Mouse (Mus musculus): Measurements from ENCODE around the gene Sgo2a. TPM values are rescaled to one million over a fixed set of nuclear protein-coding genes. Genes with fewer than 3 reads are reported as not detected.

Gene Sgo2a
- polyA plus RNA-seq, 1 experiment from 2014 or later: 23.8 TPM

- H3K27me3 ChIP-seq (ENCODE audit: control insufficient read depth, insufficient read depth, low read length): no peaks in the 10 kb centered on the region
- H3K9me3 ChIP-seq (ENCODE audit: control insufficient read depth, low read length): no peaks in the 10 kb centered on the region
- ATAC-seq (ENCODE audit: insufficient read depth, low FRiP score, low TSS enrichment) (no peak), DNase-seq (ENCODE audit: low spot score) (no peak)
- no peak overlapping the region for H3K9ac ChIP-seq (ENCODE audit: low read length)
- WGBS: 70% methylated on average over 3 of the region's 3 CpGs
- no peaks in the 10 kb centered on the region for H3K4me1 ChIP-seq (ENCODE audit: control insufficient read depth, insufficient read depth, low read length)
- H3K27ac ChIP-seq (ENCODE audit: low read depth, low read length): no peak overlapping the region
- H3K4me3 ChIP-seq (ENCODE audit: low read depth, low read length): no peak overlapping the region
- H3K36me3 ChIP-seq (ENCODE audit: control insufficient read depth, insufficient read depth, low read length): no peaks in the 10 kb centered on the region
- H3K4me2 ChIP-seq (ENCODE audit: low read depth): no peak overlapping the region
Observed at GRCm38 (mm10) chr1:58046721-58047290, 51.0 kb downstream of the Sgo2a start.

- DNase-seq (ENCODE audit: low spot score) (no peak), ATAC-seq (ENCODE audit: insufficient read depth, low FRiP score, low TSS enrichment) (no peak)
- WGBS: 85% methylated on average over 5 of the region's 5 CpGs
- Histone ChIP-seq H3K9ac (ENCODE audit: low read length) (no peak overlapping the region), H3K4me1 (ENCODE audit: control insufficient read depth, insufficient read depth, low read length) (no peaks in the 10 kb centered on the region), H3K36me3 (ENCODE audit: control insufficient read depth, insufficient read depth, low read length) (no peaks in the 10 kb centered on the region), H3K27ac (ENCODE audit: low read depth, low read length) (no peak overlapping the region), H3K27me3 (ENCODE audit: control insufficient read depth, insufficient read depth, low read length) (no peaks in the 10 kb centered on the region), H3K9me3 (ENCODE audit: control insufficient read depth, low read length) (no peaks in the 10 kb centered on the region), H3K4me2 (ENCODE audit: low read depth) (no peak overlapping the region), H3K4me3 (ENCODE audit: low read depth, low read length) (no peak overlapping the region)
Observed at GRCm38 (mm10) chr1:58049126-58049525, 53.4 kb downstream of the Sgo2a start.

GRCm38 (mm10) chr1:58055598-58055997 is 59.8 kb downstream of the Sgo2a start:
- 90% methylated on average over 11 of the region's 11 CpGs for WGBS
- Histone ChIP-seq H3K4me3 (ENCODE audit: low read depth, low read length) (no peak overlapping the region), H3K4me2 (ENCODE audit: low read depth) (no peak overlapping the region), H3K27ac (ENCODE audit: low read depth, low read length) (no peak overlapping the region), H3K27me3 (ENCODE audit: control insufficient read depth, insufficient read depth, low read length) (no peaks in the 10 kb centered on the region), H3K9me3 (ENCODE audit: control insufficient read depth, low read length) (no peaks in the 10 kb centered on the region), H3K4me1 (ENCODE audit: control insufficient read depth, insufficient read depth, low read length) (no peaks in the 10 kb centered on the region), H3K36me3 (ENCODE audit: control insufficient read depth, insufficient read depth, low read length) (no peaks in the 10 kb centered on the region), H3K9ac (ENCODE audit: low read length) (no peak overlapping the region)
- ATAC-seq (ENCODE audit: insufficient read depth, low FRiP score, low TSS enrichment): no peak
- DNase-seq (ENCODE audit: low spot score): no peak

GRCm38 (mm10) chr1:58056074-58056807 is 60.5 kb downstream of the Sgo2a start:
- Histone ChIP-seq H3K4me1 (ENCODE audit: control insufficient read depth, insufficient read depth, low read length) (no peaks in the 10 kb centered on the region), H3K36me3 (ENCODE audit: control insufficient read depth, insufficient read depth, low read length) (no peaks in the 10 kb centered on the region), H3K27ac (ENCODE audit: low read depth, low read length) (no peak overlapping the region), H3K4me3 (ENCODE audit: low read depth, low read length) (no peak overlapping the region), H3K4me2 (ENCODE audit: low read depth) (no peak overlapping the region), H3K27me3 (ENCODE audit: control insufficient read depth, insufficient read depth, low read length) (no peaks in the 10 kb centered on the region), H3K9ac (ENCODE audit: low read length) (no peak overlapping the region), H3K9me3 (ENCODE audit: control insufficient read depth, low read length) (no peaks in the 10 kb centered on the region)
- DNase-seq (ENCODE audit: low spot score): no peak
- no peak for ATAC-seq (ENCODE audit: insufficient read depth, low FRiP score, low TSS enrichment)
- WGBS: 84% methylated on average over 13 of the region's 13 CpGs

- H3K4me1 ChIP-seq (ENCODE audit: control insufficient read depth, insufficient read depth, low read length): no peaks in the 10 kb centered on the region
- ATAC-seq (ENCODE audit: insufficient read depth, low FRiP score, low TSS enrichment) (no peak), DNase-seq (ENCODE audit: low spot score) (no peak)
- no peak overlapping the region for H3K27ac ChIP-seq (ENCODE audit: low read depth, low read length)
- H3K4me3 ChIP-seq (ENCODE audit: low read depth, low read length): no peak overlapping the region
- no peak overlapping the region for H3K9ac ChIP-seq (ENCODE audit: low read length)
- 88% methylated on average over 11 of the region's 11 CpGs for WGBS
- no peaks in the 10 kb centered on the region for H3K27me3 ChIP-seq (ENCODE audit: control insufficient read depth, insufficient read depth, low read length)
- H3K36me3 ChIP-seq (ENCODE audit: control insufficient read depth, insufficient read depth, low read length): no peaks in the 10 kb centered on the region
- no peak overlapping the region for H3K4me2 ChIP-seq (ENCODE audit: low read depth)
- H3K9me3 ChIP-seq (ENCODE audit: control insufficient read depth, low read length): no peaks in the 10 kb centered on the region
Observed at GRCm38 (mm10) chr1:58056939-58057338, 61.2 kb downstream of the Sgo2a start.

GRCm38 (mm10) chr1:58058846-58059245 is 63.1 kb downstream of the Sgo2a start:
- H3K9me3 ChIP-seq (ENCODE audit: control insufficient read depth, low read length): no peaks in the 10 kb centered on the region
- no peaks in the 10 kb centered on the region for H3K4me1 ChIP-seq (ENCODE audit: control insufficient read depth, insufficient read depth, low read length)
- no peak for ATAC-seq (ENCODE audit: insufficient read depth, low FRiP score, low TSS enrichment)
- H3K27me3 ChIP-seq (ENCODE audit: control insufficient read depth, insufficient read depth, low read length): no peaks in the 10 kb centered on the region
- 94% methylated on average over 4 of the region's 4 CpGs for WGBS
- no peak overlapping the region for H3K27ac ChIP-seq (ENCODE audit: low read depth, low read length)
- no peak overlapping the region for H3K9ac ChIP-seq (ENCODE audit: low read length)
- no peaks in the 10 kb centered on the region for H3K36me3 ChIP-seq (ENCODE audit: control insufficient read depth, insufficient read depth, low read length)
- no peak for DNase-seq (ENCODE audit: low spot score)
- no peak overlapping the region for H3K4me3 ChIP-seq (ENCODE audit: low read depth, low read length)
- no peak overlapping the region for H3K4me2 ChIP-seq (ENCODE audit: low read depth)

GRCm38 (mm10) chr1:58062131-58062530 is 66.4 kb downstream of the Sgo2a start:
- 88% methylated on average over 7 of the region's 7 CpGs for WGBS
- Histone ChIP-seq H3K4me1 (ENCODE audit: control insufficient read depth, insufficient read depth, low read length) (no peaks in the 10 kb centered on the region), H3K27ac (ENCODE audit: low read depth, low read length) (no peak overlapping the region), H3K27me3 (ENCODE audit: control insufficient read depth, insufficient read depth, low read length) (no peaks in the 10 kb centered on the region), H3K9me3 (ENCODE audit: control insufficient read depth, low read length) (no peaks in the 10 kb centered on the region), H3K4me3 (ENCODE audit: low read depth, low read length) (no peak overlapping the region), H3K9ac (ENCODE audit: low read length) (no peak overlapping the region), H3K4me2 (ENCODE audit: low read depth) (no peak overlapping the region), H3K36me3 (ENCODE audit: control insufficient read depth, insufficient read depth, low read length) (no peaks in the 10 kb centered on the region)
- DNase-seq (ENCODE audit: low spot score) (no peak), ATAC-seq (ENCODE audit: insufficient read depth, low FRiP score, low TSS enrichment) (no peak)

GRCm38 (mm10) chr1:58065151-58065550 is 69.4 kb downstream of the Sgo2a start:
- ATAC-seq (ENCODE audit: insufficient read depth, low FRiP score, low TSS enrichment): no peak

GRCm38 (mm10) chr1:58065606-58066005 is 69.8 kb downstream of the Sgo2a start:
- H3K27me3 ChIP-seq (ENCODE audit: control insufficient read depth, insufficient read depth, low read length): no peaks in the 10 kb centered on the region
- ATAC-seq (ENCODE audit: insufficient read depth, low FRiP score, low TSS enrichment) (no peak), DNase-seq (ENCODE audit: low spot score) (no peak)
- H3K4me2 ChIP-seq (ENCODE audit: low read depth): no peak overlapping the region
- WGBS: 88% methylated on average over 3 of the region's 3 CpGs
- H3K27ac ChIP-seq (ENCODE audit: low read depth, low read length): no peak overlapping the region
- H3K36me3 ChIP-seq (ENCODE audit: control insufficient read depth, insufficient read depth, low read length): no peaks in the 10 kb centered on the region
- H3K4me1 ChIP-seq (ENCODE audit: control insufficient read depth, insufficient read depth, low read length): no peaks in the 10 kb centered on the region
- no peak overlapping the region for H3K4me3 ChIP-seq (ENCODE audit: low read depth, low read length)
- H3K9me3 ChIP-seq (ENCODE audit: control insufficient read depth, low read length): no peaks in the 10 kb centered on the region
- H3K9ac ChIP-seq (ENCODE audit: low read length): no peak overlapping the region

More at GRCm38 (mm10) chr1:58065151-58065550, 69.4 kb downstream of the Sgo2a start:
- no peak for DNase-seq (ENCODE audit: low spot score)
- H3K9me3 ChIP-seq (ENCODE audit: control insufficient read depth, low read length): no peaks in the 10 kb centered on the region
- H3K4me3 ChIP-seq (ENCODE audit: low read depth, low read length): no peak overlapping the region
- H3K9ac ChIP-seq (ENCODE audit: low read length): no peak overlapping the region
- WGBS: 89% methylated on average over 5 of the region's 5 CpGs
- H3K27me3 ChIP-seq (ENCODE audit: control insufficient read depth, insufficient read depth, low read length): no peaks in the 10 kb centered on the region
- no peaks in the 10 kb centered on the region for H3K36me3 ChIP-seq (ENCODE audit: control insufficient read depth, insufficient read depth, low read length)
- no peak overlapping the region for H3K4me2 ChIP-seq (ENCODE audit: low read depth)
- no peak overlapping the region for H3K27ac ChIP-seq (ENCODE audit: low read depth, low read length)
- H3K4me1 ChIP-seq (ENCODE audit: control insufficient read depth, insufficient read depth, low read length): no peaks in the 10 kb centered on the region

All from neural tube, embryonic 11.5 days (tissue).